Mouse (Mus musculus) heart, embryonic 13.5 days (tissue): ENCODE measurements around the gene Cadm4. TPM values are rescaled to one million over a fixed set of nuclear protein-coding genes. Genes with fewer than 3 reads are reported as not detected.

Experiments used
- polyA plus RNA-seq: library from polyadenylated mRNA; unstranded; fragments of >200 nt; fragmentation: Nextera tagmentation; extraction: Ambion mirVana; gene quantifications from 2 replicates; pipeline ENCODE4 v1.2.1, GENCODE M21; 2015

Gene Cadm4
- polyA plus RNA-seq, 1 experiment from 2014 or later = 0.60 TPM

Other genes with a start within 250 kb of the Cadm4 start
- gene Zfp109, start 244.5 kb upstream of the Cadm4 start, polyA plus RNA-seq = 3.0 and 3.1 TPM in 2 replicates
- gene Zfp108, start 227.2 kb upstream of the Cadm4 start, polyA plus RNA-seq = 2.3 TPM in 2 replicates
- 4.6 and 4.8 TPM in 2 replicates for gene Zfp93, start 211.6 kb upstream of the Cadm4 start, polyA plus RNA-seq
- 14.5 and 18.7 TPM in 2 replicates for gene Zfp61, start 180.8 kb upstream of the Cadm4 start, polyA plus RNA-seq
- gene Zfp94, start 165.4 kb upstream of the Cadm4 start, polyA plus RNA-seq = 4.5 and 4.6 TPM in 2 replicates
- not detected in 2 replicates for gene Tescl, start 148.1 kb upstream of the Cadm4 start, polyA plus RNA-seq
- gene Lypd5, start 132.8 kb upstream of the Cadm4 start, polyA plus RNA-seq = not detected in 2 replicates
- 2.9 and 5.3 TPM in 2 replicates for gene Kcnn4, start 111.8 kb upstream of the Cadm4 start, polyA plus RNA-seq
- gene Smg9, start 82.4 kb upstream of the Cadm4 start, polyA plus RNA-seq = 18.1 and 19.3 TPM in 2 replicates
- not detected in 2 replicates for gene Irgc1, start 29.7 kb upstream of the Cadm4 start, polyA plus RNA-seq
- gene Plaur, start 19.5 kb upstream of the Cadm4 start, polyA plus RNA-seq = 8.3 and 9.8 TPM in 2 replicates
- 32.9 and 36.7 TPM in 2 replicates for gene Zfp428, start 25.0 kb downstream of the Cadm4 start, polyA plus RNA-seq
- 0.17 and 0.18 TPM in 2 replicates for gene AC161166.1, start 30.4 kb downstream of the Cadm4 start, polyA plus RNA-seq
- 4.6 and 5.6 TPM in 2 replicates for gene Irgq, start 48.7 kb downstream of the Cadm4 start, polyA plus RNA-seq
- gene Pinlyp, start 64.1 kb downstream of the Cadm4 start, polyA plus RNA-seq = not detected in 2 replicates
- gene Xrcc1, start 64.3 kb downstream of the Cadm4 start, polyA plus RNA-seq = 72.9 and 77.8 TPM in 2 replicates
- 19.3 and 23.9 TPM in 2 replicates for gene Ethe1, start 105.5 kb downstream of the Cadm4 start, polyA plus RNA-seq
- gene Zfp575, start 105.6 kb downstream of the Cadm4 start, polyA plus RNA-seq = 0.78 and 0.88 TPM in 2 replicates
- 0.05 TPM in 1 of 2 replicates, not detected in the other for gene Phldb3, start 128.7 kb downstream of the Cadm4 start, polyA plus RNA-seq
- gene Lypd3, start 154.5 kb downstream of the Cadm4 start, polyA plus RNA-seq = 0.09 and 0.20 TPM in 2 replicates
- not detected in 2 replicates for gene Tex101, start 194.7 kb downstream of the Cadm4 start, polyA plus RNA-seq
- gene BC049730, start 227.2 kb downstream of the Cadm4 start, polyA plus RNA-seq = not detected in 2 replicates
- not detected in 2 replicates for gene Gm4763, start 244.9 kb downstream of the Cadm4 start, polyA plus RNA-seq